Comparison of ENCODE assay signal across 34 mouse cellular contexts in genomic region chr6:71240831-71241230, GRCm38 (mm10). TPM values are rescaled to one million over a fixed set of nuclear protein-coding genes. Genes with fewer than 3 reads are reported as not detected.
DNase-seq lines count a peak whose midpoint lies in the region; ATAC-seq and TF ChIP-seq lines count a peak whose summit lies in the region.
"Had no signal": no experiment of that assay in that cellular context is flagged by ENCODE, and none has a peak within 500 bp of the region (broad histone marks: within the 10 kb centered on the region; RNA-seq: fewer than 3 reads in every experiment).

No protein-coding gene starts in this region.

- H3K4me3 ChIP-seq in heart, embryonic 10.5 days: no peak overlapping the region
- no peak overlapping the region for H3K4me3 ChIP-seq in heart, embryonic 15.5 days
- H3K4me3 ChIP-seq in limb, embryonic 14.5 days (replicated peaks; ENCODE audit: low read length): no peak overlapping the region
- no peak overlapping the region for H3K4me3 ChIP-seq in limb, embryonic 10.5 days
- H3K4me3 ChIP-seq: embryonic facial prominence, embryonic 13.5 days; forebrain, embryonic 10.5 days; forebrain, embryonic 15.5 days; hindbrain, embryonic 10.5 days; hindbrain, embryonic 15.5 days; kidney, embryonic 15.5 days; layer of hippocampus, adult 2 months; left cerebral cortex, adult 2 months; liver, embryonic 15.5 days; midbrain, embryonic 13.5 days; neural tube, embryonic 13.5 days had no signal

- no peak overlapping the region for H3K4me2 ChIP-seq in heart, embryonic 15.5 days
- no peak overlapping the region for H3K4me2 ChIP-seq in limb, embryonic 14.5 days (replicated peaks; ENCODE audit: low read depth, low read length, severe bottlenecking)
- H3K4me2 ChIP-seq: embryonic facial prominence, embryonic 13.5 days; forebrain, embryonic 15.5 days; hindbrain, embryonic 15.5 days; kidney, embryonic 15.5 days; liver, embryonic 15.5 days; midbrain, embryonic 13.5 days; neural tube, embryonic 13.5 days had no signal

- no peak for ATAC-seq in heart, embryonic 15.5 days (replicated peaks; ENCODE audit: insufficient number of reproducible peaks, insufficient read depth, low FRiP score, low read depth)
- no peak for ATAC-seq in limb, embryonic 14.5 days (ENCODE audit: low FRiP score, low read depth)
- ATAC-seq: forebrain, embryonic 15.5 days; inflammation-experienced regulatory T-cells, adult 6 months; lung, postnatal 0 days; midbrain, embryonic 13.5 days; Patski had no signal

- H3K4me1 ChIP-seq in heart, embryonic 10.5 days: peaks cover 26% of the 10 kb centered on the region
- peaks cover 20% of the 10 kb centered on the region for H3K4me1 ChIP-seq in heart, embryonic 15.5 days (replicated peaks)
- H3K4me1 ChIP-seq in limb, embryonic 14.5 days (ENCODE audit: control insufficient read depth, insufficient read depth, low read length): 0 out of 2 replicates have a peak, but pooled peaks cover 2% of the 10 kb centered on the region
- 0 out of 2 replicates have a peak, but pooled peaks cover 2% of the 10 kb centered on the region for H3K4me1 ChIP-seq in limb, embryonic 10.5 days
- H3K4me1 ChIP-seq: embryonic facial prominence, embryonic 13.5 days; forebrain, embryonic 10.5 days; forebrain, embryonic 15.5 days; hindbrain, embryonic 10.5 days; hindbrain, embryonic 15.5 days; kidney, embryonic 15.5 days; liver, embryonic 15.5 days; midbrain, embryonic 13.5 days; neural tube, embryonic 13.5 days had no signal

- 88% methylated on average over 7 of the region's 7 CpGs for WGBS in heart, embryonic 10.5 days
- WGBS in heart, embryonic 15.5 days: 66% methylated on average over 7 of the region's 7 CpGs
- WGBS in limb, embryonic 14.5 days: 52% methylated on average over 7 of the region's 7 CpGs
- 74% methylated on average over 7 of the region's 7 CpGs for WGBS in limb, embryonic 10.5 days

- peak overlapping the region; percentile 64 for H3K27ac ChIP-seq in heart, embryonic 10.5 days
- H3K27ac ChIP-seq in heart, embryonic 15.5 days: peak overlapping the region; percentile 76
- H3K27ac ChIP-seq in limb, embryonic 14.5 days (replicated peaks; ENCODE audit: low read depth, low read length): no peak overlapping the region
- no peak overlapping the region for H3K27ac ChIP-seq in limb, embryonic 10.5 days
- H3K27ac ChIP-seq: embryonic facial prominence, embryonic 13.5 days; forebrain, embryonic 10.5 days; forebrain, embryonic 15.5 days; hindbrain, embryonic 10.5 days; hindbrain, embryonic 15.5 days; kidney, embryonic 15.5 days; layer of hippocampus, adult 2 months; left cerebral cortex, adult 2 months; liver, embryonic 15.5 days; macrophage; midbrain, embryonic 13.5 days; neural tube, embryonic 13.5 days had no signal

- H3K9me3 ChIP-seq in heart, embryonic 10.5 days: no peaks in the 10 kb centered on the region
- H3K9me3 ChIP-seq in heart, embryonic 15.5 days (replicated peaks): no peaks in the 10 kb centered on the region
- H3K9me3 ChIP-seq in limb, embryonic 14.5 days (ENCODE audit: control insufficient read depth, low read length): no peaks in the 10 kb centered on the region
- no peaks in the 10 kb centered on the region for H3K9me3 ChIP-seq in limb, embryonic 10.5 days (replicated peaks)
- H3K9me3 ChIP-seq: embryonic facial prominence, embryonic 13.5 days; forebrain, embryonic 10.5 days; forebrain, embryonic 15.5 days; hindbrain, embryonic 10.5 days; hindbrain, embryonic 15.5 days; kidney, embryonic 15.5 days; liver, embryonic 15.5 days; midbrain, embryonic 13.5 days; neural tube, embryonic 13.5 days had no signal

- intact Hi-C loops in heart, postnatal 25 days (cut with DNase I): no loop called here

- no peak for TF ChIP-seq POLR2A in limb, embryonic 14.5 days (IDR thresholded peaks at IDR 0.05; ENCODE audit: borderline replicate concordance, extremely low read depth, insufficient read depth, insufficient read length)

- peaks cover 61% of the 10 kb centered on the region for H3K36me3 ChIP-seq in heart, embryonic 10.5 days
- peaks cover 28% of the 10 kb centered on the region for H3K36me3 ChIP-seq in heart, embryonic 15.5 days
- H3K36me3 ChIP-seq in limb, embryonic 14.5 days (ENCODE audit: control insufficient read depth, insufficient read depth, low read length): no peaks in the 10 kb centered on the region
- H3K36me3 ChIP-seq in limb, embryonic 10.5 days: no peaks in the 10 kb centered on the region
- H3K36me3 ChIP-seq: embryonic facial prominence, embryonic 13.5 days; forebrain, embryonic 10.5 days; forebrain, embryonic 15.5 days; hindbrain, embryonic 10.5 days; hindbrain, embryonic 15.5 days; kidney, embryonic 15.5 days; liver, embryonic 15.5 days; midbrain, embryonic 13.5 days; neural tube, embryonic 13.5 days had no signal

- H3K27me3 ChIP-seq in heart, embryonic 10.5 days (ENCODE audit: insufficient read depth, poor library complexity, severe bottlenecking): no peaks in the 10 kb centered on the region
- no peaks in the 10 kb centered on the region for H3K27me3 ChIP-seq in heart, embryonic 15.5 days
- H3K27me3 ChIP-seq in limb, embryonic 14.5 days (ENCODE audit: control insufficient read depth, insufficient read depth, low read length): no peaks in the 10 kb centered on the region
- no peaks in the 10 kb centered on the region for H3K27me3 ChIP-seq in limb, embryonic 10.5 days (ENCODE audit: low read depth, poor library complexity, severe bottlenecking)
- H3K27me3 ChIP-seq: embryonic facial prominence, embryonic 13.5 days; forebrain, embryonic 15.5 days; hindbrain, embryonic 15.5 days; kidney, embryonic 15.5 days; liver, embryonic 15.5 days; midbrain, embryonic 13.5 days; neural tube, embryonic 13.5 days; Patski had no signal

- DNase-seq in heart, embryonic 10.5 days (ENCODE audit: low spot score): no peak
- no peak for DNase-seq in heart, postnatal 25 days (ENCODE audit: low spot score)
- no peak for DNase-seq in heart, adult 11 months
- peak; percentile 20 for DNase-seq in limb, embryonic 14.5 days (ENCODE audit: low spot score)
- no peak for DNase-seq in limb, embryonic 10.5 days (ENCODE audit: low spot score)
- no peak for DNase-seq in liver
- DNase-seq: adrenal gland, postnatal 14 days; cerebellum, adult 11 months; cerebellum, adult 9-11 months; kidney, adult 11 months; kidney, postnatal 36 days; thymus, adult 2 months; thymus, postnatal 36 days had no signal

- H3K9ac ChIP-seq in heart, embryonic 15.5 days: no peak overlapping the region
- H3K9ac ChIP-seq in limb, embryonic 14.5 days (ENCODE audit: low read depth, low read length, severe bottlenecking): no peak overlapping the region
- H3K9ac ChIP-seq: embryonic facial prominence, embryonic 13.5 days; forebrain, embryonic 15.5 days; hindbrain, embryonic 15.5 days; kidney, embryonic 15.5 days; liver, embryonic 15.5 days; midbrain, embryonic 13.5 days; neural tube, embryonic 13.5 days had no signal

RNA-seq across cellular contexts. Expression of gene Krcc1, which starts 30.6 kb away (rescaled TPM):
- polyA plus RNA-seq in heart, embryonic 10.5 days (2016; fragmentation: Nextera tagmentation; extraction: Ambion mirVana): 53.5 and 55.5 TPM in 2 replicates
- total RNA-seq in heart, postnatal 25 days (2021): 10 to 100 TPM; 54.6 to 54.9 TPM
- polyA plus RNA-seq in heart, embryonic 15.5 days (2015; fragmentation: Nextera tagmentation; extraction: Ambion mirVana): 54.6 and 68.2 TPM in 2 replicates
- polyA plus RNA-seq in limb, embryonic 14.5 days (2012; rRNA removed): 15.2 and 23.5 TPM in 2 replicates
- polyA plus RNA-seq in limb, embryonic 14.5 days (2014; fragmentation: Nextera tagmentation; extraction: Ambion mirVana): 45.9 and 47.0 TPM in 2 replicates
- 27.0 and 32.0 TPM in 2 replicates for polyA plus RNA-seq in limb, embryonic 10.5 days (2016; fragmentation: Nextera tagmentation; extraction: Ambion mirVana)

RNA-seq across cellular contexts. Expression of gene Fabp1, which starts 41.2 kb away (rescaled TPM):
- polyA plus RNA-seq in heart, embryonic 10.5 days (2016; fragmentation: Nextera tagmentation; extraction: Ambion mirVana): 1.9 TPM in 1 of 2 replicates, not detected in the other
- total RNA-seq in heart, postnatal 25 days (2021): not detected
- 0.42 and 2.9 TPM in 2 replicates for polyA plus RNA-seq in heart, embryonic 15.5 days (2015; fragmentation: Nextera tagmentation; extraction: Ambion mirVana)
- 0.23 TPM in 1 of 2 replicates, not detected in the other for polyA plus RNA-seq in limb, embryonic 14.5 days (2012; rRNA removed)
- polyA plus RNA-seq in limb, embryonic 14.5 days (2014; fragmentation: Nextera tagmentation; extraction: Ambion mirVana): not detected in 2 replicates
- polyA plus RNA-seq in limb, embryonic 10.5 days (2016; fragmentation: Nextera tagmentation; extraction: Ambion mirVana): not detected in 2 replicates
- total RNA-seq: common myeloid progenitor, adult 5-6 weeks; layer of hippocampus, adult 2 months; layer of hippocampus, postnatal 14 days; left cerebral cortex, adult 2 months; left cerebral cortex, postnatal 36 days; megakaryocyte-erythroid progenitor cell, adult 5-6 weeks; MEL had no signal
- polyA plus RNA-seq: embryonic facial prominence, embryonic 13.5 days; forebrain, embryonic 10.5 days; forebrain, embryonic 15.5 days; hindbrain, embryonic 10.5 days; inflammation-experienced regulatory T-cells, adult 6 months; macrophage; midbrain, embryonic 13.5 days; Patski had no signal

Comparison
In these comparisons a context has a peak if more than half of its experiments do, and no peak if none do; other contexts are left out.
1. H3K27ac ChIP-seq: peak in heart, embryonic 10.5 days (single experiment) and heart, embryonic 15.5 days (single experiment); none in limb, embryonic 14.5 days (single experiment) and limb, embryonic 10.5 days (single experiment).